Mouse (Mus musculus): ENCODE measurements around the gene Masp1.

DNA sequence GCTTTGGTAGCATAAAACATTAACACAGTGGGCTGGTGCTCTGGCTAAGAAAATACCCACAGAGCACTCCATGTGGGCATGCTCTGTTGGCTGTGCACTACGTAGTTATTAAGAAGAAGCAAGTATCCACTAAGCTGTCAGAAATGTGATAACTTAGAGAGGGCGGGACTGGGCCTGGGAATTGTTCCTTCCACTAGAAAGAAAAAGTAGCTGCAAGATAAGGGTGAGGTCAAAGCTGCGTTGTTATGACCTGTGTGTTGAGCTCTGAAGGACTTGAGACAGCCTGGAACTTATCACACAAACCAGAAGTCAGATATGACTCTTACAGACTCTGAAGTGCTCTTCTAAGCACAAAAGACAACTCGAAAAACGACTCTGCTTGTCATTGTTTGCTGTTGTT, 20.1 kb downstream of the Masp1 start:
- no peak for TF ChIP-seq CHD2 (IDR thresholded peaks at IDR 0.05; ENCODE audit: low read depth, low read length)
- no peak for TF ChIP-seq MAFK (IDR thresholded peaks at IDR 0.05; ENCODE audit: insufficient read depth, low read depth, low read length)
- no peak for TF ChIP-seq HCFC1 (IDR thresholded peaks at IDR 0.05; ENCODE audit: borderline replicate concordance, insufficient read depth, low read length)
- no peak for TF ChIP-seq ZC3H11A (IDR thresholded peaks at IDR 0.05; ENCODE audit: borderline replicate concordance, low read depth, low read length)
- no peak for TF ChIP-seq ZNF384 (IDR thresholded peaks at IDR 0.05; ENCODE audit: low read depth, low read length)
